Mouse (Mus musculus) spleen, postnatal 36 days (tissue): Measurements from ENCODE around the gene Grin3b.

Experiments used
- DNase-seq, 2 experiments: peaks; one replicate each; pipeline ENCODE4 v3.0.0; 2022; ENCODE audit warnings: low spot score in 2 of 2, mixed read lengths in 1 of 2

Gene Grin3b

DNA sequence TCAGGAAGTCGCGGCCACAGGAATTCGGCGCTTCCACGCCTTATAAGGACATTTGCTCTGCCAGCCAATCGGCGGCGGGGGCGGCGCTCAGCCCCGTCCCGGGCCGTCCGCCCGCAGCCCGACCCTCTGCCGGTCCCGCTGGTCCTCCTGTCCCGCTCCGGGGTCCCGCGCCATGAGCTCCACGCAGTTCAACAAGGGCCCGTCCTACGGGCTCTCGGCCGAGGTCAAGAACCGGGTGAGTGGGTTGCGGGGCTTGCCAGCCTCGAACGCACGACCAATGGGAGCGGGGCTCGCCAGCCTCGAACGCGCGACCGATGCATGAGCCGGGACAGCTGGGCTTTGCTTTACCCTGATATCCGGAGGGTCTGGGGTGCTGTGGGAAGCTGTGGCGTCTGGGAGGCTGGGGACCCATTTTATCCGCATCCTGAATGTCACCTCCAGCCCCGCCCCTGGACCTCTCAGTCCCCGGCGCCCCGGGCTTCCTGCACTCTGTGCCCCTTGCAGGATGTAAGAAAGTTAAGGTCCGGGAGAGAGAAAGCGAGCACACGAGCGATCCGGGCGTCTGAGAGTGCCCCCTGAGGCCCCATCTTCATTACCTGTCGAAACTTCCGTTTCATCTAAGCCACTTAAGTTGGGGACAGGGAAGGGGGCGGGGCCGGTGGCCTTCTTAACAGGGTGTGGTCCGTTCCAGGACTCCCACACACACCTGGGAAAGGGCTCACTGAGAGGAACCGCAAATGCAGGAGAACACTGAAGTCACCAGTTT lies 18.2 kb downstream of the Grin3b start, which contains the start of gene Cnn2:
Cnn2 (plus strand) TSS at position 79 of the 766 bp plus-strand sequence.
- peak; percentile 75 to 76 for DNase-seq

DNA sequence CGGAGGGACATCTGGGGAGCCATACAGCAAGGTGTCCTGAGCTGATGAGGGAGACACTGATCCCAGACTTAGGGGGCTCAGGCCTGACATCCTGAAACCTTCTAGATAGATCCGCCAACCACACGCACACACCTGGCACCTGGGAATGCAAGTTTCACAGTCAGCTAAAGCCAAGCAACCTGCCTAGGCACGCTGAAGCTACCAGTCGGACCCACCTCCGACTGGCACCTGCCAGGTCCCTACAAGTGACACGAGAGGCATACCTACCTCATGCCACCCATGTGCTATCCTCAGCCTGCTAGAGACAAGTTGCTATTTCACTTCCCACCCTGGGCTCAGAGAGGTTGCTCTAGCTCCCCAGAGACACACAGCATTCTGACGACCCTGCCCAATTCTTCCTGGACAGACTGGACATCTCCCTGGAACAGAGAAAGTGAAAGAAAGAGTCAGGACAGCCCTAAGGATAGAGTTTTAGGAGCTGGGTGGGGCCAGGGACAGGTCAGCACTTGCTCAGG lies 18.8 kb downstream of the Grin3b start:
- no peak for DNase-seq

DNA sequence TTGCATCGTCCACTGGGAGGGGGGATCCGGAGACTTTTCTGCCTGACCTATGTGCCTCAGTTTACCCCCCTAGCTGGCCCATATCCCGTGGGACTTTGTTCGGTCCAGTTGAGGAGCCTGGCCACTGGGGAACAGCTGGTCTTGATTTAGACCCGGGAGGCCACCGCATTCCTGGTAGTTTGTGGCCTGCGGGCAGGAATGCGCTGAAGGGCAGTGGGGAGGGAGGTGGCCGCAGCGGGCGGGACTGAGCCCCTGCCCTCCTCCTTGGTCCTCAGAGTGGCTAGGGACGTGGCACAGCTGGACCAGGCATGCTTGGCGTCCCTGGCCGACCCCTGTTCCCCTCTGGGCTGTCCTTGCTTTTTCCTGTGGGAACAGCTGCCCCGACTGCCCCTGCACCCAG lies 19.4 kb downstream of the Grin3b start:
- DNase-seq: no peak

DNA sequence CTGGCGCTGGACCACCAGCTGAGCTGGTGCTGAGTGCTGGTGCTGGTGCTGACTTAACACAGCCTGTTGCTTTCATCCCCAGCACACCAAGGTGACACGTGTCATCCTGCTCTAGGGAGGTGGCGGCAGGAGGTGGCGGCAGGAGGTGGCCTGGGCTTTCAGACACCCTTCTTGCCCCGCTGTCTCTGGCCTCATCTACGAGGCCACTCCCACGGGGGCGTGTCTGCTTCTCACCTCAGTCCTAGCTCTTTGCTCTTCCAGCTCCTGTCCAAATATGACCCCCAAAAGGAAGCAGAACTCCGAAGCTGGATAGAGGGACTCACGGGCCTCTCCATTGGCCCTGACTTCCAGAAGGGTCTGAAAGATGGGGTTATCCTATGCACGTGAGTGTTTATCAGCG lies 20.6 kb downstream of the Grin3b start:
- no peak for DNase-seq

DNA sequence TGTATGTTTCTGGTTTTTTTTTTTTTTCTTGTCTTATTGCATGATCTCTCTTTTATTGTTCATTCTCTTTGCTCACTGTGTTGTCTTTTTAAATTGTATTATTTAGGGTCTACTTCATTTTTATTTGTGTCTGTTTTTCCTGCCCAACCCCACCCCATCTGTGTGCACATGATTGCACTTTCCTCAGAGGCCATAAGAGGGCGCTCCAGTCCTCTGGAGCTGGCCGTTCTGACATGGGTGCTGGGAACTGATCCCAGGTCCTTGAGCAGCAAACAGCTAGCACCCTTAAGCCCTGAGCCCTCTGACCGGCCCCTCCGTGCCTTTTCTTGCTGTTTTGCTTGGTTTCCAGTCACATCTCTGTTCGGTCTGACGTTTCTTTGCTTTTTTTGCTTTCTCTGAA lies 21.0 kb downstream of the Grin3b start:
- no peak for DNase-seq

DNA sequence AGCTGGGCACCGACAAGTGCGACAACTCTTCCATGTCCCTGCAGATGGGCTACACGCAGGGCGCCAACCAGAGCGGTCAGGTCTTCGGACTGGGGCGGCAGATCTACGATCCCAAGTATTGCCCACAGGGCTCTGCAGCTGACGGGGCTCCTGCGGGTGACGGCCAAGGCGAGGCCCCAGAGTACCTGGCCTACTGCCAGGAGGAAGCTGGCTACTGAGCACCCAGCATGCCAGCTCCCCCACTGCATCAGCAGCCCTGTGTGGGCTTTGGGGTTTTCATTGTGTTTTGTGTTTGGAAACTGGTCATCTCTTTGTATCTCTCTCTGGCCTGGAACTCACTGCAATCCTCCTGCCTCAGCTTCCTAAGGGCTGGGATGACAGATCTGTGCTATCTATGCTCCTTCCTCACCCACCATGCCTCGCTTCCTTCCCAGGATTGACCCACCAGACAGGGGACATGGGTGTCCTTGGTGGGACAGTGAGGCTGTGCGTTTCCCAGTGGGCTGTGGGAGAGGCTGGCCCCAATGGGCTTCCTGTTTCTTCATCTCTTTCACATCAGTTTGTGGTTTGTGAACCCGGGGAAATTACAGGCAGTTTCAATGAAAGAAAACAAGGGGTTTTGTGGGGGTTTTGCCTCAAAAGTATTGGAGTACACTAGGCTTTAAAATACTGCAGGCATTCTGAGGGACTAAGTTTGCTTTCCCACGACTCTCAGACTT lies 24.0 kb downstream of the Grin3b start:
- peak; percentile 50 to 55 for DNase-seq

DNA sequence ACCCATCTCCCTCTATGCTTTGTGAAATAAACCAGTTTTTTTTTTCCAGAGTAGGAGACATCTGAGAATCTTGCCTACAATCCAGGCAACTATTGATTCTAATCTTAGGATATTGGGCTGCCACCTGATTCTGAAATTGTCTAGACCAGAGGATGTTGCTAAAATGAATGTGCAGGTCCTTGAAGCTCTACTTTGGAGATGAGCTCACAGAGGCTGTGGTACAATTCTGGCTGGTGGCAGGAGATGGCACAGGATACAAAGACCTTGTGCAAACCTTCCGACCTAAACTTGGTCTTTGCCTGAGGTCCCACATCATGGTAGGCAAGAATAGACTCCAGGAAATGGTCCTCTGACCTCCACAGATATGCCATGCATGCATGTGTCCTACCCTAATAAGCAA lies 25.1 kb downstream of the Grin3b start:
- DNase-seq: no peak

DNA sequence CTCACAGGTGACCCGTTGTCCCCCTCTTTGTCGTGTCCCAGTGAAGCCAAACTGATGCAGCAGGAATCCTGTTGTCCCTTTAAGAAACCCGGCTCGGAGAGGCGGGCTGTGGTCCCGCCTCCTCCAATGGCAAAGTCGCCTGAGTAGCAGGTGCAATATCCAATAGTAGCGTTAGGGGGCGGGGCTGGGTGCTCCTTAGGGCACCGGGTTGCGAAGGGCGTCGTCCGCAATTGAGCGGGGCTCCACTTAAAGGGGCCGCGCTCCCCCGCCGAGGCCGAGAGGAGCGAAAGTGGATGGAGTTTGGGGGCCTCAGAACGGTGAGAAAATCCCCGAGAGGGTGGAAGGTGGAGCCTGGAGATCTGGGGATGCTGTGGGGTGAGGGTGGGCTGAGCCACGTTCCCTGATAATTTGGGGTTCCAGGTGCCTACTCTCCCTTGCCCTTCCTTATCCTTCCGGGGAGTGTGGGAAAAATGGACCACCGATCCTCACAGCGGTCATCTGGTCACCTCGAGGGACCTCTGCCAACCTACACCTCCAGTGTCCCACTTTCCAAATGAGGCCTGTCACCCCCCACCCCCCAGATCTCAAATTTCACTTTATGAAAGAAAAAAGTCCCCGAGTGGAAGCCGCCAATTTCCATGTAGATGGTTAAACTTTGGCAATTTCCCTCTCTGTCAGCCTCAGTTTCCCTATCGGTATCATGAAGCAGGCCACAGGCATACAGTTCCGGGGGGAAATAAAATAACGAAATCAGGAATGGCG lies 25.9 kb downstream of the Grin3b start, which contains the start of gene Abca7:
Abca7 (plus strand) TSS at position 223 of the 762 bp plus-strand sequence.
- DNase-seq: peak; percentile 96

DNA sequence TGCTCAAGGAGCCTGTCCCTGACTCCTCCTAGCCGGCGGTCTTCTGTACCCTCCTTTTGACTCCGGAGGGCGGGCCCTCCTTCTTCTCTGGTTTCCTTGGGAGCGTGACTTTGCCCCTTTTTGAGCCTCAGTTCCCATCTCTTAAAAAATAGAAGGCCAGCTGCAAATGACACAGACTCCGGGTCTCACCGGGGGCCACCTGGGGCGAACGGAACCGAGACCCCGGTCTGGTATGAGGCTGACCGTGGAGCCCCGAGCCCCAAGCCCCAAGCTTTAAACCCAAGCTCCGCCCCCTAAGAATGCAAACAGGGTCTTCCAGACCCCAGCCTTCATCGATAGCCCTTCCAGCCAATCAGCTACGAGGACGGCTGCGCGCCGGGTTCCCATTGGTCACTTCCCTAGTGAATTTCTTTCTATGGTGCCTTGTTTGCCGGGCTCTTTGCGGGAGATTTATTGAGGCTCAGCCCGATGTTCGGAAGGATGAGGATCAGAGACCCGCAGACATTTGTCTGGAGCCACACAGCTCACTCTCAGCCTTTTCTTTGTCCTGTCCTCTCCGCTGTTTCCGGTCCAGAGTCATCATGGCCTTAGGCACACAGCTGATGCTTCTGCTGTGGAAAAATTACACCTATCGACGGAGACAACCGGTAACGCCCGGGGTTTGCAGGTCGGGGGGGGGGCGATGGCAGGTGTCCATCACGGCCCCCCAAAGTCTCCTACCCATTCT lies 26.7 kb downstream of the Grin3b start:
- peak; percentile 67 to 78 for DNase-seq

DNA sequence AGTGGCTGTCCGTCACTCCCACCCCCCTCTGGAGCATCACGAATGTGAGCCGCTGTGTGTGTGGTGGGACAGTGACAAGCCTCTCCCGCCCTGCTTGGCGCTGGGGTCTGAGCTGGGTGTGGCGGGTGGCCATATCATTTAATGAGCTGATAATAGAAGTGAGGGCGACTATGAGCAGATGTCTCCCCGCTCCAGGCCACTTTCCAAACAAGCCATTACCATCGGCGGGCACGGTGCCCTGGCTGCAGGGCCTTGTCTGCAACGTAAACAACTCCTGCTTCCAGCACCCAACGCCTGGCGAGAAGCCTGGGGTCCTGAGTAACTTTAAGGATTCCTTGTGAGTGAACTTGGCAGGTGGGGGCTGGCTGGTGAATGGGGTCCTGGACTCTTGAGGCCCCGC lies 27.3 kb downstream of the Grin3b start:
- DNase-seq: no peak

DNA sequence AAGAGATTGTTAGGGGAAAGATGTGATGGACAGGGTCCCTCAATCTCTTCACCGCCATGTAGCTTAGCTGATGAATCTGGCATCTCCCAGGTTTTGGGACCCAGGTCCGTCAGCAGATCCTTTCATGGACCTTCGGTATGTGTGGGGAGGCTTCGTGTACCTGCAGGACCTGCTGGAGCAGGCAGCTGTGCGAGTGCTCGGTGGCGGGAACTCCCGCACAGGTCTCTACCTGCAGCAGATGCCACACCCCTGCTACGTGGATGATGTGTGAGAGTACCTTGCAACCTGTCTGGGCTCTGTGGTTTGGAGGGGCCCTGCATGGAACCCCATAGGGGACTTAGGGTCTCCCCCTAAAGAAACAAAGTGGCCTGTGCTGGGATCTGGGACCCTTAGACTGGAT lies 31.4 kb downstream of the Grin3b start:
- no peak for DNase-seq

DNA sequence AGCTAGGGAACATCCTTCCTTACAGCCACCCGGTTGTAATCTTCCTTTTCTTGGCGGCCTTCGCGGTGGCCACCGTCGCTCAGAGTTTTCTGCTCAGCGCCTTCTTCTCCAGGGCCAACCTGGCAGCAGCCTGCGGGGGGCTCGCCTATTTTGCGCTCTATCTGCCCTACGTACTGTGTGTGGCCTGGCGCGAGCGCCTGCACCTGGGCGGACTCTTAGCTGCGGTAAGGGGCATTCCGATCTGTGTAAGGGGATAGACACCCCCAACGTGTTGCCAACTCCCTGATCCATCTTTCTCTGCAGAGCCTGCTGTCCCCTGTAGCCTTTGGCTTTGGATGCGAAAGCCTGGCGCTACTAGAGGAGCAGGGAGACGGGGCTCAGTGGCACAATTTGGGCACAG lies 32.3 kb downstream of the Grin3b start:
- no peak for DNase-seq

DNA sequence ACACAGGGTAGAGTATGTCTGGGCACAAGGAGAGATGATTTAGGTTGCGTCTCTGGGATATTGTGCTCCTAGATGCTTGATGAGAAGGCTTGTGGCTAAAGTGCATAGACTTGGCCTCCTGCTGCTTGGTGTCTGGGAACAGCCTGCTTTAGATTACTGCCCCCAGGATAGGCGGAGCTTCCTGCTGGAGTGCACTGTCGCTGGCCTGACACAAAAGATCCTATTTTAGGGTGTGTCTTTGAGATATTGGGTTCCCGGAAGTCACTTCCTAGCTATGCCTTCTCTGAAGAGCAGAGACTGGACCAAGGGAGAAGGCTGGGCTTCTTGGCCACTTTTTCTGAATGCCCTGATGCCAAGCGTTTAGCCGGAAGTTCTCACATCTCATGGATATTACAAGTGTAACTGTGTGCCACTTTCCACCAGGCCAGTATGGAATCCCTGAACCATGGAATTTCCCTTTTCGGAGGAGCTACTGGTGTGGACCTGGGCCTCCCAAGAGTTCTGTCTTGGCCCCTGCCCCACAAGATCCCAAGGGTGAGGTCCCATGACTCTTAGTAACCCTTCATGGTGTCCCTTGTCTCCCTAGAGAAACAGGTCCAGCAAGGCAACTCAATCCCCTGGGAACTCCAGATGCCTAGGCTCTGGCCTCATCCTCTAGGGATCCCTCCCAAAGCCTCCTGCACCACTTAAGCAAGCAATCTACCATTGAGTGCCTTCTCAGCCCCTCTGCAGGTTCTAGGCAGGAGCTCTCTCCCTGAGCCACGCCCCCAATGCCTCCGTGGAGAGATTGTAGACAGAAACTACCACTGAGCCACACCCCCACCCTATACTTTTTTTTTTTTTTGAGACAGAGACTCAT lies 33.1 kb downstream of the Grin3b start:
- no peak for DNase-seq

DNA sequence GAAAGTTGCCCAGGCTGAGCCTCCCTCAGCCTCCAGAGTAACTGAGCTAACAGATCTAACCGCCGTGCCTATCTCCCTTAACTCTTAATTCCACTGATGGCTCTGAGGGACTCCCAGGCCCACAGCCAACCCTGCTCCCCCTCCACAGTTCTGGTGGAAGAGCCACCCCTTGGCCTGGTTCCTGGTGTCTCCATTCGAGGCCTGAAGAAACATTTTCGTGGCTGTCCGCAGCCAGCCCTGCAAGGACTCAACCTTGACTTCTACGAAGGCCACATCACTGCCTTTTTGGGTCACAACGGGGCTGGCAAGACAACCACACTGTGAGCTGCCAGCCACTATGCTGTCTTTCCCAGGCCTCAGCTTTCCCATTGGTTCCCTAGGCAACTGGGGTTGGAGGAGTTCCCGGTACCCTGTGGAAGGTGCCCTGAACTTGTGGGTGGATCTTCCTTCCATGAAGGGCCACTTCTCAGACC lies 33.8 kb downstream of the Grin3b start:
- DNase-seq: no peak

DNA sequence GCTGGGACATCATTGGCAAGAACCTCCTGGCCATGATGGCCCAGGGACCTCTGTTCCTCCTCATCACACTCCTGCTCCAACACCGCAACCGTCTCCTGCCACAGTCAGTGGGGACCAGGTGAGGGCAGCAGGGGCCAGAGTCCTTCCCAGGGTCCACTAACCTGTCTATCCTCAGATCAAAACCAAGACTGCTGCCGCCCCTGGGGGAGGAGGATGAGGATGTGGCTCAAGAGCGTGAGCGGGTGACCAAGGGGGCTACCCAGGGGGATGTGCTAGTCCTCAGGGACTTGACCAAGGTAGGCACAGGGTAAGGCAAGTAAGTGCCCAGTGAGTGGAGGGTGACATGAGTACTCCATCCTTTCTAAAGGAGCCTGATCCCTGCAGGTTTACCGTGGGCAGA lies 41.2 kb downstream of the Grin3b start:
- no peak for DNase-seq

DNA sequence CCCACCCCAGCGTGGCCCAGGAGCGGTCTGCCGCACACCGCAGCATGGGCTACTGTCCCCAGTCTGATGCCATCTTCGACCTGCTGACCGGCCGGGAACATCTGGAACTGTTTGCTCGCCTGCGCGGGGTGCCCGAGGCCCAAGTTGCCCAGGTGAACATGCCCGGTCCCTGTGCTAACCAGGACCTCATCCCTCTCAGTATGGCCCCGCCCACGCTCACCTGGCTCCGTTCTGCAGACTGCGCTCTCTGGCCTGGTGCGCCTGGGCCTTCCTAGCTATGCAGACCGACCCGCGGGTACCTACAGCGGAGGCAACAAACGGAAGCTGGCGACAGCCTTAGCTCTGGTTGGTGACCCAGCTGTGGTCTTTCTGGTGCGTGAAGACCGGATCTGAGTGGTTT lies 43.1 kb downstream of the Grin3b start:
- DNase-seq: no peak

DNA sequence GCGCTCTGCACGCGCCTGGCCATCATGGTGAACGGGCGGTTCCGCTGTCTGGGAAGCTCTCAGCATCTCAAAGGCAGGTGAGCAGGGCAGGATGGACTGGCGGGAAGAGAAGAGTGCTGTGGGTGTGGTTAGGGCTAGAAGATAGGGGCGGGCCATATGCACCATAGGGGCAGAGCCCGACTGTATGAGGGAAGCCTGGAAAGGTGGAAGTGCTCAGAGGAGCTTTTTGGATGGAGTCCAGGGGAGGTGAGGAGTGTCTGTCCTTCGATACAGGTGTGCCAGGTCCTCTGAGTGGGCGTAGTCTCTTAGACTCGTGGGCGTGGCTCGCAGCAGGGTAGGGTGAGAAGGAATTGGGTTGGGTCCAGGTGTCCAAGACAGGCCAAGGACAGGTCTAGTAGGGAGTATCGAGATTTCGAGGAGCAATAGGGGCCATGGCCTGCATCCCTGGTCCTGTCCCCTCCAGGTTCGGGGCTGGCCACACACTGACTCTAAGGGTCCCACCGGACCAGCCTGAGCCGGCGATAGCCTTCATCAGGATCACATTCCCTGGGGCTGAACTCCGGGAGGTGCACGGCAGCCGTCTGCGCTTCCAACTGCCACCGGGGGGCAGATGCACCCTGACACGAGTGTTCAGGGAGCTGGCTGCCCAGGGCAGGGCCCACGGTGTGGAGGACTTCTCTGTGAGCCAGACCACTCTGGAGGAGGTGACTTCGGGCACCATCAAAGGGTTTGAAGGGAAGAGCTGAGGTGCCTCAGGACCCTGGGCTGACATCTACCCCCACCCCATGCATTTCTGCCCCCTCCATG lies 44.2 kb downstream of the Grin3b start:
- no peak for DNase-seq

DNA sequence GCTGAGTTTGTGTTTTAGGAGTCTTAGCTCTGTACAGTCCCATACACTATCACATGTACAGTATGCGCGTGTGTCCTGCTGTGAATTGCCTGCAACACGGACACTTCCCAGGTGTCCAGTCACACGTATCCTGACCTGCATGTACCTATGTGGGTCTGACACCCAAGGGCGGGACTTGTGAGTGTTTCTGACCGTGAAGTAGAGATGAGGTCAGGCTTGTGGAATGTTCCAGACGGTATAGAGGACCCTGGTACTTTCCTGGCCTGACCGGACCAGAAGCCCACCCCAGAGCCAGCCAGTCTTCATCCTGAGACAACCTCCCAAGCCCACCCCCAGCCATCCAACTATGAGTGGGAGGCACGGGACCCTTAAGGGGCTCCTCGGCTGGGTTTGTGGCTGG lies 45.1 kb downstream of the Grin3b start:
- no peak for DNase-seq

DNA sequence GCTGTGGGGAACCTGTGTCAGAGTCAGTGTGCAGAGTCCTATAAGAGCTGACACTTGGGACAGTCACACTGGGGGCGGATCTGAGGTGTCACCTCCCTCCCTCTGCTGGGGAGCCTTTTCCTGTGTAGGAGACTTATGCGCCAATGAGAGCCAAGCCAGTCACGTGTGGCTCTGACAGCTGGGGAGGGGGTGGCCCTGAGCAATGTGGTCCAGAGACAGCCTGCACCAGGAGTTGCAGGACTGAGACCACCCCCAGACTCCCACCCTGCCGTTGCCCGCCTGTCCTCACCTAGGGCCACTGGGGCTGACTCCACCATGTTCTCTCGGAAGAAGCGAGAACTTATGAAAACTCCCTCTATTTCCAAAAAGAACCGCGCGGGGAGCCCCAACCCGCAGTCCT lies 46.0 kb downstream of the Grin3b start, which contains the start of gene Arhgap45:
Arhgap45 (plus strand) TSS at position 143 of the 400 bp plus-strand sequence.
- DNase-seq: peak; percentile 94
